Mouse (Mus musculus) limb, embryonic 10.5 days (tissue): ENCODE results near the gene Cers6. TPM values are rescaled to one million over a fixed set of nuclear protein-coding genes. Genes with fewer than 3 reads are reported as not detected.

Source experiments
- polyA plus RNA-seq: library from polyadenylated mRNA; unstranded; fragments of >200 nt; fragmentation: Nextera tagmentation; extraction: Ambion mirVana; gene quantifications from 2 replicates; pipeline ENCODE4 v1.2.1, GENCODE M21; 2016

The Cers6 gene
- polyA plus RNA-seq, 1 experiment from 2014 or later: 25.4 TPM

Other genes with a start within 250 kb of the Cers6 start
- gene 4932414N04Rik, start 205.0 kb upstream of the Cers6 start, polyA plus RNA-seq: not detected in 2 replicates